Mouse (Mus musculus): ENCODE data around the gene Rtn4r.

GRCm38 (mm10) chr16:18124626-18125025, 2.8 kb upstream of the Rtn4r start:
- TF ChIP-seq POLR2A (IDR thresholded peaks at IDR 0.05; ENCODE audit: borderline replicate concordance, low read depth, low read length) = no peak
- no peak for TF ChIP-seq CTCF (IDR thresholded peaks at IDR 0.05; ENCODE audit: low read depth, low read length)
